Mouse (Mus musculus): ENCODE data around the gene Tmprss2. TPM values are rescaled to one million over a fixed set of nuclear protein-coding genes. Genes with fewer than 3 reads are reported as not detected.

The Tmprss2 gene
- polyA plus RNA-seq, 1 experiment from 2014 or later = not detected

DNA sequence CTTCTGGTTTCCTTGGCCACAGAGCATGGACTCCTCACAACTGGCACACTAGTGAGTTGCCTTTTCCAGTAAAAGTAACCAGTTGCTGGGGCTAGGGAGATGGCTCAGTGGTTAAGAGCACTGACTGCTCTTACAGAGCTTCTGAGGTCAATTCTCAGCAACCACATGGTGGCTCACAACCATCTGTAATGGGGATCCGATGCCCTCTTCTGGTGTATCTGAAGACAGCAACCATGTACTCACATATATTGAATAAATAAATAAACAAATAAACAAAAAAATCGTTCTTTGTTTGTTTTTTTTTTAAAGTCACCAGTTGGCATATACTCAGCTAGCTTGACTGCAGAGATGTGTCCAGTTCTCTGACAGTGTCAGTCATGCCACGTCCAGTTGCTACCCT, 94.7 kb downstream of the Tmprss2 start:
- Histone ChIP-seq H3K4me3 (replicated peaks) (no peak overlapping the region), H3K9me3 (replicated peaks) (no peaks in the 10 kb centered on the region), H3K4me2 (no peak overlapping the region), H3K27me3 (replicated peaks) (no peaks in the 10 kb centered on the region), H3K36me3 (no peaks in the 10 kb centered on the region), H3K4me1 (no peaks in the 10 kb centered on the region), H3K9ac (replicated peaks) (no peak overlapping the region), H3K27ac (replicated peaks) (no peak overlapping the region)
- 71% methylated on average over 3 of the region's 3 CpGs for WGBS
- ATAC-seq (ENCODE audit: low FRiP score) = no peak

Other genes with a start within 250 kb of the Tmprss2 start
- 0.26 and 0.28 TPM in 2 replicates for gene Mx1, start 148.3 kb downstream of the Tmprss2 start, polyA plus RNA-seq (2015; fragmentation: Nextera tagmentation; extraction: Ambion mirVana)
- gene Fam3b, start 96.4 kb downstream of the Tmprss2 start, polyA plus RNA-seq (2015; fragmentation: Nextera tagmentation; extraction: Ambion mirVana) = not detected in 2 replicates
- 0.27 and 3.4 TPM in 2 replicates for gene Ripk4, start 152.6 kb upstream of the Tmprss2 start, polyA plus RNA-seq (2015; fragmentation: Nextera tagmentation; extraction: Ambion mirVana)
- 9.4 and 10.1 TPM in 2 replicates for gene Prdm15, start 240.7 kb upstream of the Tmprss2 start, polyA plus RNA-seq (2015; fragmentation: Nextera tagmentation; extraction: Ambion mirVana)

All from neural tube, embryonic 15.5 days (tissue).